Mouse (Mus musculus): ENCODE results near the gene Nprl3. TPM values are rescaled to one million over a fixed set of nuclear protein-coding genes. Genes with fewer than 3 reads are reported as not detected.

Nprl3 gene
- polyA plus RNA-seq, 1 experiment: 118 TPM

DNA sequence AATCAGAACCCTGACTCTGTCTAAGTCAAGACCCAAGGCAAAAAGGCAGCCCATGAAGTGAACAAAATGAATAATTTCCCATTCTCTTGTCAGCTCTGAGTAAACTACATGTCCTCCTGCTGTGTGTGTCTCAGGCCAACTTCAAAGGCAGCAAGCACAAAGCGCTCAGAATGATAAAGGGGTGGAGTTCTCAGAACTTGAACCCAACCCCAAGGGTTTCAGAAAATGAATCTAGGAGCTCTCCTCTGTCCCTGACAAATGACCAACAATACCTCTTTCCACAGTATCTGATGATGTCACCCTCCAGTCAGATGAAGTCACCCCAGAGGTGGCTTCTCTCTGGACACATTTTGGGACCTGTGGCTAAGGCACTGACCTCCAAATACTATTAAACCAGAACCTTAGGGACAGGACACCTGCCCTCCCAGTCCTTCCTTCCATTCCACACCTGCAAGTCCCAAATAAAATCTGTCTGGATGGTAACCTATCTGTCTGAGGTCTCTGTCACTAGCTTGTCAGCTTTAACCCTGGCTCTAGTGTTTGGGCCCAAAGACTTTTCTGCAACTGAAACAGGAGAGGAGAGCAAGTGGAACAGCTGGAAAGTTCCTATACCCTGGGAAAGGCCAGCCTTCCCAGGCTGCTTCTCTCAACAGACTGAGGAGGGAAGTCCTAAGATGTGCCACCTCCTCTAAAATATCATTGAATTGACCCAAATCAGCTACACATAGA is 14.1 kb upstream of the Nprl3 start:
- DNase-seq: no peak
- Histone ChIP-seq H3K27ac (ENCODE audit: control insufficient read depth, insufficient read depth, low read length) (no peak overlapping the region), H3K36me3 (ENCODE audit: control insufficient read depth, insufficient read depth, low read length) (no peaks in the 10 kb centered on the region), H3K4me1 (replicated peaks; ENCODE audit: control insufficient read depth, insufficient read depth, low read length) (no peaks in the 10 kb centered on the region), H3K4me3 (ENCODE audit: control insufficient read depth, insufficient read depth, low read length) (no peak overlapping the region), H3K27me3 (ENCODE audit: control insufficient read depth, insufficient read depth, low read length) (no peaks in the 10 kb centered on the region)
- TF ChIP-seq CTCF (IDR thresholded peaks at IDR 0.05; ENCODE audit: borderline replicate concordance, control insufficient read depth, extremely low read depth, insufficient read depth, low read length, poor library complexity): no peak
- no peak for TF ChIP-seq POLR2A (IDR thresholded peaks at IDR 0.05; ENCODE audit: control insufficient read depth, extremely low read depth, insufficient read depth, low read length, poor library complexity)
- WGBS: 80% methylated on average over 1 of the region's 1 CpGs

DNA sequence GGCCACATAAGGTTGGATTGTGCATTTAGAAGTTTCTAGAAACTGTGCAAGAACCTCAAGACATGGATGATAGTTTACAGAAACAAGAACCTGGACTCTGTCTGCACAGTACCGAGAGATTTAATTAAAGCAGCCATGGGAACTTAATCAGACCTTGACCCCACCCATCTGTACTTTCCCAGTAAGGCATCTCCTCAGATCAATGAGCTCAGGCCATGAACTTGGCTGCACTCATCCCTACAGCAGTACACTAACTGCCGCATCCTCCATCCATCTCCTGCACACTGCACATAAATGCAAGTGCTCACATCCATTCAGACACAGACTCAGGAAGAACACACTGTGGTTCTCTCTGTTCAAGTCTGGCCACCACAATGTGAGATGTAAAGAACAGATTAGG is 13.1 kb upstream of the Nprl3 start:
- 75% methylated on average over 2 of the region's 2 CpGs for WGBS
- no peak for DNase-seq
- no peak overlapping the region for H3K27ac ChIP-seq (ENCODE audit: control insufficient read depth, insufficient read depth, low read length)
- no peak for TF ChIP-seq CTCF (IDR thresholded peaks at IDR 0.05; ENCODE audit: borderline replicate concordance, control insufficient read depth, extremely low read depth, insufficient read depth, low read length, poor library complexity)
- TF ChIP-seq POLR2A (IDR thresholded peaks at IDR 0.05; ENCODE audit: control insufficient read depth, extremely low read depth, insufficient read depth, low read length, poor library complexity): no peak
- H3K36me3 ChIP-seq (ENCODE audit: control insufficient read depth, insufficient read depth, low read length): no peaks in the 10 kb centered on the region
- no peaks in the 10 kb centered on the region for H3K4me1 ChIP-seq (replicated peaks; ENCODE audit: control insufficient read depth, insufficient read depth, low read length)
- no peaks in the 10 kb centered on the region for H3K27me3 ChIP-seq (ENCODE audit: control insufficient read depth, insufficient read depth, low read length)
- H3K4me3 ChIP-seq (ENCODE audit: control insufficient read depth, insufficient read depth, low read length): no peak overlapping the region

DNA sequence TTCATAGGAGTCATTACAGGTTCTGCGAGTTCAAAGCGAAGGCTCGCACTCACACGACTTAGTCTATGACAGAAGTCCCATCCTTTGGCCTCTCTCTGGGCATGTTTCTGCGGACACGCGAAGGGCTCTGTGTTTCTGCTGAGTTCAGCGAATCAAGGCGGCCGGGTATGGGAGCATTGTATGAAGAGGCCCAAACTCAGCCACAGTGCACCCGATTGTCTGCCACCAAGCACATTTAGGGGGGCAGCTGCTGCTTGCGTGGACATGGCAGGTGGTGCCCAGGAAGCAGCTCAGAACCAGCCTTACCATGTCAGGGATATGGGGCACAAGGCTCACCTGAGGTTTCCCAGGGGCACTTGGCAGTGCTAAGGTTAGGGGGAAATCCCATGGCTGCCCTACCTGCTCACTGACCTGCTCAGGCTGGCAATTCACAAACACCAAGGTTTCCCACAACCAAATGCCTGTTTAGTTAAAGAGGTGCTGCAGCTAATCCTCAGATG is 11.0 kb upstream of the Nprl3 start:
- TF ChIP-seq POLR2A (IDR thresholded peaks at IDR 0.05; ENCODE audit: control insufficient read depth, extremely low read depth, insufficient read depth, low read length, poor library complexity) (no peak), CTCF (IDR thresholded peaks at IDR 0.05; ENCODE audit: borderline replicate concordance, control insufficient read depth, extremely low read depth, insufficient read depth, low read length, poor library complexity) (no peak)
- Histone ChIP-seq H3K27me3 (ENCODE audit: control insufficient read depth, insufficient read depth, low read length) (no peaks in the 10 kb centered on the region), H3K4me3 (ENCODE audit: control insufficient read depth, insufficient read depth, low read length) (no peak overlapping the region), H3K36me3 (ENCODE audit: control insufficient read depth, insufficient read depth, low read length) (no peaks in the 10 kb centered on the region), H3K27ac (ENCODE audit: control insufficient read depth, insufficient read depth, low read length) (no peak overlapping the region), H3K4me1 (replicated peaks; ENCODE audit: control insufficient read depth, insufficient read depth, low read length) (no peaks in the 10 kb centered on the region)
- 88% methylated on average over 12 of the region's 12 CpGs for WGBS
- no peak for DNase-seq

DNA sequence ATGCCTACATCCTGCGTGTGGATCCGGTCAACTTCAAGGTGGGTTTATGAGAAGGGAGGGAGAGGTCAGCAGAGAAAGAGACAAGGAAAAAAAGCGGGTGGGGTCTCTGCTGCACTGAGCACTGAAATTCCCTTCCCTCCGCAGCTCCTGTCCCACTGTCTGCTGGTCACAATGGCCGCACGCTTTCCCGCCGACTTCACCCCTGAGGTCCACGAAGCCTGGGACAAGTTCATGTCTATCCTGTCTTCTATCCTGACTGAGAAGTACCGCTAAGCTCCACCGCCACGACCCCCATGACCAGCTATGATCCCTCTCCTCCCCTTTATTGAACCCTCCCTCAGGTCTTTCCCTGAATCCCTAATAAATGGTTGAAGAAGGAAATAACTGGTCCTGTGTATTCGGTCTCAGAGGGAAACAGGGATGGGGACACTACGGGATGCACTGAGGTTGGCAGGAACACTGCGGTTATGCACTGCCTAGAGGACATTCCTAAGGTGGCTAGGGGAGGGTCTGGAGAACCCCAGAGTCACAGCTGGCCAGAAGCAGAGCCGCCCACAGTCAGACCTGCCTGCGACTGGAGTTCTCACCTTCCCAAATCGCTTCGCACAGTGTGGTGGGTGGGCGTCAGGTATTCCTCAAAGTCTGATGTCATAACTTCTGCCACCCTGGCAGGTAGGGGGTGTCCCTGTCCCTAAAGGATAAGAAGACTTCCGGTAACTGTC is 10.4 kb upstream of the Nprl3 start:
- no peak for DNase-seq
- no peak overlapping the region for H3K4me3 ChIP-seq (ENCODE audit: control insufficient read depth, insufficient read depth, low read length)
- no peak overlapping the region for H3K27ac ChIP-seq (ENCODE audit: control insufficient read depth, insufficient read depth, low read length)
- WGBS: 83% methylated on average over 21 of the region's 21 CpGs
- H3K36me3 ChIP-seq (ENCODE audit: control insufficient read depth, insufficient read depth, low read length): no peaks in the 10 kb centered on the region
- no peaks in the 10 kb centered on the region for H3K27me3 ChIP-seq (ENCODE audit: control insufficient read depth, insufficient read depth, low read length)
- TF ChIP-seq POLR2A (IDR thresholded peaks at IDR 0.05; ENCODE audit: control insufficient read depth, extremely low read depth, insufficient read depth, low read length, poor library complexity) (no peak), CTCF (IDR thresholded peaks at IDR 0.05; ENCODE audit: borderline replicate concordance, control insufficient read depth, extremely low read depth, insufficient read depth, low read length, poor library complexity) (no peak)
- H3K4me1 ChIP-seq (replicated peaks; ENCODE audit: control insufficient read depth, insufficient read depth, low read length): no peaks in the 10 kb centered on the region

DNA sequence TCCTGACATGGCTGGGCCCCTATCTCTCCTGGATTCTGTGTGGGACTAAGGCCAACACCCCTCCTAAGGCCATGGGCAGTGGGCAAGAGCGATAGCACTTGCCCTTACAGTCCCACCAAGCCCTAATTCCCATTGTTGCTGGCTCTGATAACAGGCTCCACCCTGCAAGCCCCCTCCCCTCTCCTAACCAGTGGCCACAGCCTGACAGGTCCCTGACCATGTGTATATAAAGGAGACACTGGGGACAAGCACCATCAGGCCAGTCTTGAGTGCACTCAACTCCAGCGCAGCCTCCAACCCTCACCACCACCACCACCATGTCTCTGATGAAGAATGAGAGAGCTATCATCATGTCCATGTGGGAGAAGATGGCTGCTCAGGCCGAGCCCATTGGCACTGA is 8.8 kb upstream of the Nprl3 start, which contains the start of gene Hba-x:
TSS of gene Hba-x (plus strand) at position 54 of the 400 bp plus-strand sequence.
- TF ChIP-seq POLR2A (IDR thresholded peaks at IDR 0.05; ENCODE audit: control insufficient read depth, extremely low read depth, insufficient read depth, low read length, poor library complexity) (no peak), CTCF (IDR thresholded peaks at IDR 0.05; ENCODE audit: borderline replicate concordance, control insufficient read depth, extremely low read depth, insufficient read depth, low read length, poor library complexity) (no peak)
- no peak for DNase-seq
- H3K27ac ChIP-seq (ENCODE audit: control insufficient read depth, insufficient read depth, low read length): no peak within 1 kb of the TSS
- no peaks in the 10 kb centered on the region for H3K27me3 ChIP-seq (ENCODE audit: control insufficient read depth, insufficient read depth, low read length)
- H3K4me1 ChIP-seq (replicated peaks; ENCODE audit: control insufficient read depth, insufficient read depth, low read length): no peaks in the 10 kb centered on the region
- WGBS: 85% methylated on average over 3 of the region's 3 CpGs
- no peak within 1 kb of the TSS for H3K4me3 ChIP-seq (ENCODE audit: control insufficient read depth, insufficient read depth, low read length)
- H3K36me3 ChIP-seq (ENCODE audit: control insufficient read depth, insufficient read depth, low read length): no peaks in the 10 kb centered on the region

DNA sequence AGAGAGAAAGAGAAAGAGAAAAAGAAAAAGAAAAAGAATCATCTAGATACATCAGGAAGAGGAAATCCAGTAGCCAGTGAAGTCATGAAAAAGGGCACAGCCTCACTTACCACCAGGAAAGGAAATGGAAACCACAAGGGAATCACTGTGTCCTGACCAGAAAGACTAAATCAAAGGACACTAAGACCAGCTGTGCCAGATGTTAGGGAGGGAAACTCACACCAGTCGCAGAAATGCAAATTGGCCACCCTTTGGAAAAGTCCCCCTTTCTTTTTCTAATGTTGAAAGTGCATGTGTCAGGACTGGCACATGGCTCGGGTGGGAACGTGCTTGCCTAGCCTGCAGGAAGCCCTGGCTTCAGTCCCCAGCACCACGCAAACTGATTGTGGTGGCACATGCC is 3.7 kb upstream of the Nprl3 start:
- Histone ChIP-seq H3K36me3 (ENCODE audit: control insufficient read depth, insufficient read depth, low read length) (no peaks in the 10 kb centered on the region), H3K27me3 (ENCODE audit: control insufficient read depth, insufficient read depth, low read length) (no peaks in the 10 kb centered on the region), H3K4me1 (replicated peaks; ENCODE audit: control insufficient read depth, insufficient read depth, low read length) (peaks cover 5% of the 10 kb centered on the region), H3K4me3 (ENCODE audit: control insufficient read depth, insufficient read depth, low read length) (no peak overlapping the region), H3K27ac (ENCODE audit: control insufficient read depth, insufficient read depth, low read length) (no peak overlapping the region)
- WGBS: 11% methylated on average over 4 of the region's 4 CpGs
- no peak for DNase-seq
- TF ChIP-seq CTCF (IDR thresholded peaks at IDR 0.05; ENCODE audit: borderline replicate concordance, control insufficient read depth, extremely low read depth, insufficient read depth, low read length, poor library complexity) (no peak), POLR2A (IDR thresholded peaks at IDR 0.05; ENCODE audit: control insufficient read depth, extremely low read depth, insufficient read depth, low read length, poor library complexity) (no peak)

Data from thymus, adult 2 months (tissue).